Mouse (Mus musculus) G1E (cell line): ENCODE data around the gene Slc9a2.

Source experiments
- CTCF ChIP-seq: IDR thresholded peaks from 2 replicates; pipeline ENCODE4 v1.5.1; 2012; ENCODE audit warnings: low read depth, low read length, inconsistent platforms, mixed read lengths
- GATA1 ChIP-seq: IDR thresholded peaks from 2 replicates; pipeline ENCODE4 v1.6.1; 2012; ENCODE audit warnings: borderline replicate concordance, low read length, inconsistent platforms, mixed read lengths
- GATA2 ChIP-seq: IDR thresholded peaks from 2 replicates; pipeline ENCODE4 v1.6.1; 2012; ENCODE audit warnings: low read depth, low read length, inconsistent platforms, borderline replicate concordance
- POLR2AphosphoS5 ChIP-seq: IDR thresholded peaks from 2 replicates; pipeline ENCODE4 v1.6.1; 2012; ENCODE audit warnings: low read depth, low read length, inconsistent platforms; ENCODE audit not compliant: insufficient replicate concordance
- TAL1 ChIP-seq: conservative IDR thresholded peaks from 2 replicates; pipeline ENCODE4 v1.6.1; 2012; ENCODE audit warnings: low read depth, low read length, inconsistent platforms, mixed read lengths

GRCm38 (mm10) chr1:40776763-40777162, 96.4 kb downstream of the Slc9a2 start:
- TF ChIP-seq CTCF (no peak), POLR2AphosphoS5 (no peak), GATA1 (no peak), TAL1 (no peak), GATA2 (no peak)
